Mouse (Mus musculus): ENCODE data around the gene Tmem183a. TPM values are rescaled to one million over a fixed set of nuclear protein-coding genes. Genes with fewer than 3 reads are reported as not detected.
A peak's percentile ranks its signal among the peaks of the same experiment; 100 is the strongest.

Tmem183a gene
- total RNA-seq, 2 experiments from 2014 or later = 73.0 to 91.4 TPM

DNA sequence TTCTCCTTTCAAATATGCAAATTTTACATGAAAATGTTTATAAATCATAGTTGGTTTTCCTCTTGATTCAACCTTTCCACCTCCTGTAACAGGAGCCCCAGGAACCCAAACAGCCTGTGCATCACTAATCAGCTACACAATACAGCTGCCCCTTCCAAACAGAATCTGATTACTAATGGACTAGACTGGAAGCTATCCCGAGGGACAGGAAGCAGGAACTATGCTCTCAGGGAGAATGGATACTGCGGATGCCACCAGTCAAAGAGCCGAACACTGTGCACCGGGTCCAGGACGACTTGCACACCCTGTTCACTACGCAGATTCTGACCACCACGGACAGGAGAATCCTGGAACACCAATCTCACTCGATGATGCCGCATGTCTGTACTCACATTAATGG is 14.0 kb downstream of the Tmem183a start:
- no peak for DNase-seq (ENCODE audit: extremely low spot score in 1 of 2, low spot score in 1 of 2)

DNA sequence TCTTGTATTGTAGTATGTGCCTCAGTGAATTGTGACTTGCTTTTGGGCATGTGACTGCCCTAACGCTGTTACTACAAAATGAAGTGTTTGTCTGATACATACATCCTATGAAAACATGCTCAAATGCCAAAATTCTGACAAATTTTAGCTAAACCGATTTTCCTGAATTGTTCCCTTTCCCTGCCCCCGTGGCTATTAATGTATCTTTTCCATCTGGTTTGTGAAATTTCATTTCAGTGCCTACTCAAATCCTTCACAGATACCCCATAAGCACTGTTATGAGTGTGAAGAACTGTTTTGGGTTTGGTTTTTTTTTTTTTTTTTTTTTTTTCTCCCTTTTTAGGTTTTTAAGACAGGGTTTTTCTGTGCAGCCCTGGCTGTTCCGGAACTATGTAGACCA is 16.7 kb downstream of the Tmem183a start:
- DNase-seq (ENCODE audit: extremely low spot score in 1 of 2, low spot score in 1 of 2) = no peak

DNA sequence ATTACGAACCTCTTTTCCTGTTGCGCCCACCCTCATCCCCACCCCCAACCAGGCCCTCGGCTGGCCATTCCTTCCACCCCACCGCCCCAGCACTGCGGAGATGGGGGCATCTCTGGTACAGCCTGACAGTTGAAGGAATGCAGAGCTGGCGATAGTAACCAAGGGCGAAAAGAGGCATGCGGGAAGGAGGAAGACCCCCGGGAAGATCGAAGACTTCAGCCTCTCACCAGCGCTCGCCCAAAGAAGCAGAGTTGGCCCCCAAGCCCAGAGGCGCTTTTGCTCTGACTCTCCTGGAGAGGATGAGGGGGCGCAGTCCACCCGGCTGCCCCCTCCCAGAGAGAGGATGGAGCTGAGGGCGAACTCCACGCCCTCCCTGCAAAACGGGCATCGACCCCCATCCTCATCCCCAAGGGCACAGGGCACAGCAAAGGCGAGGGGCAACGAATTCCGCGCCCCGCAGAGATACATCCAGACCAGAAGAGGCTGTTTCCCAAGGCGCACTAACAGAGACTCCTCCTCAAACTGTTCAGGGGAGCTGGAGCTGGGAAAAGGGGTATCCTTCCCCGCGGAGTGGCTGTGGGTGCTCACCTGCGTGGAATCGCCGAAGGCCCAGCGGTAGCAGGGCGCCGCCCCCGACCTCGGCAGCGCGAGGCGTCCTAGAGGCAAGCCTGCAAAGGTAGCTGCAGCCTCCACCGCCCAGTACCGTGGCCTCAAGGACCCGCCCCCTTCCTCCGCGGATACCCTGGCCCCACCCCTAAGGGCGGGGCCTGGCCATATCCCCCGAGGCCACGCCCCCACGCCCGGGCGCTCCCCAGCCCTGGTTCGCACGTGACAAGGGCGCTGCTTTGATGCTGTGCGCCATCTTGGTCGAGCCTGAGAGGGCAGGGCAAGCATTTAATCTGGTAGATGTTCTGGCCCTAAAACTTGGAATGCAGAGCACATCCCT is 17.5 kb downstream of the Tmem183a start:
- DNase-seq (ENCODE audit: extremely low spot score in 1 of 2, low spot score in 1 of 2) = peak; percentile 74 to 82

DNA sequence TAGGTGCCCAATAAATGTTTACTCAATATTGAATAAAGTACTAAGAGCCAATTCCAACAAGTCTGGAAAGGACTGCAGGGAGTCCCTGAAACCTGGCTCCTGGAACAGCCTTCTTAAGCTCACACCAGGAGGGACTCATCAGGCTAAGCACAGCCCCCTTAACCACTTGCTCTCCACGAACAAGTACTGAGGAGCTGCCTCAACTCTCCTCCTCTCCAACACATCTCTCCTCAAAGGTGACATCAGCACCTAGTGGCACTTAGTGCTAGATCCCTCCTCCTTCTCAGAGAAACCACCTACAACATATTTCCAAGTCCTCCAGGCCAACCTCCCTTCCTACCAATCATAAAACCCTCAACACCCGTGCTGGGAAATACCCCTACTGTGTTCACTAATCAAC is 18.2 kb downstream of the Tmem183a start:
- no peak for DNase-seq (ENCODE audit: extremely low spot score in 1 of 2, low spot score in 1 of 2)

DNA sequence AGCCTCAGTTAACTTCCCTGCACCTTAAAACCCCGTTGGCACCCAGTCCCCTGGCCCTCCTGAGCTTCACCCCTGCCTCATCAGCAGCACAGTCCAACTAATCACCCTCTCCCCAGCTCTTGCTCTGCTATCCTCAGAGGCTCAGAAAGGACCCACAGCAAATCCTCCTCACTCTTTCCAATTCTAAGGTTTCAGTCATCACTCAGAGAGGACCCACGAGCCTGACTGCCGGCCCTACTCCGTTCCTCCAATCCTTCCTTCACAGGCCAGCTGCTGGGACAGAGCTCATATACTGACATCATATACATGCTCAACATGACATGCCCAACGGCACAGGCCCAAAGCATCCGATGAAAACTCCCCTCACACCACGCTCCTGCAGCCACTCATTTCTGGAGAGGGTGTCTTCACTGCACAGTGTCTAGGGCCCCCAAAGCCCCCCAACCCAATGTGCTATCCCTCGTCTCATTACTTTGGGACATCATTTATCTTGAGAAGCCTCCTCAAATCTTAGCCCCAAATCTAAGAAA is 18.9 kb downstream of the Tmem183a start:
- DNase-seq (ENCODE audit: extremely low spot score in 1 of 2, low spot score in 1 of 2) = no peak

DNA sequence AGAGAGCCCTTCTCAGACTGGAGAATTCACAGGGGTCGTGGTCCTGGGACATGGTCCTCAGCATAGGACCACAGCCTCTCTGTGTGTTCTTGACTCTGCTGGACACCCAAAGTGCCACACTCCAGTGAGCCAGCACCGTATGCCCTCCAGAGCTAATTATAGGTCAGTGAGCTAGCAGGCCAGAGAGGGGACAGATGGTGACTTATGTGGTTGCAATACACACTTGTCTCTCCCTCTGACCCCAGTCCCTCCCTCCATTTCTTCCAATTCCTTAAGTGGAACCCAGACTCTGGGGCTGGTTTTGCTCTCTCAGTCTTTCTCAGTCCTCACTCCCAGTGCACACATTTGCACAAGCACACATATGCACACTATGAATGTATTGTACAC is 19.5 kb downstream of the Tmem183a start:
- DNase-seq (ENCODE audit: extremely low spot score in 1 of 2, low spot score in 1 of 2) = no peak

DNA sequence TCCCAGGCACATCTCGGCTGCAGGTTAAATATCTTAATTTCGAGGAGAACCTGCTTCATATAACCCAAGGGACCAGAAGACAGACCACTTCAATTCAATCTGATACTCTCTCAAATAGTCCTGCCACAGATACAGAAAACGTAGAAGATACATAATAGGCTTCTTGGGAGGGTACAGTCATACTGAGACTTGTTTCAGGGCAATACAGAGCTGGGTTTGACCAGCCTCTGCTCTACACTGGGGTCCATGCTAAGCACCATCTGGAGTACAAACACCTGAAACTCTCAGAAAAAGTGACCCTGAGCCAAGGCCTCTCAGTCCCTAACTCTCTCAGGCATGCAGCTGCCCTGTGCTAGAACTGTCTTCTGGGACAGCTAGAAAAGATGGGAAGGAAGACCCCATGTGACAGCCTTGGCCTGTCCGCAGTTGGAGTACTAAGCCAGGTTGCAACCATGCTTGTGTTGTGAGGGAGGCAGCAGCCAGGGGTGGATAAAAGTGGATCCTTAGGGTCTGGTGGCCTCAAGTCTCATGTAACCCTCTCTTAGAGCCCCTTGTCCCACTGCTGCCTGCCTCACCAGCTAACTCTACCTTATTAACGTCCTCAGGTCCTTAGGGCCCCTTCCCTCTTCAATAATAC is 20.0 kb downstream of the Tmem183a start:
- no peak for DNase-seq (ENCODE audit: extremely low spot score in 1 of 2, low spot score in 1 of 2)

DNA sequence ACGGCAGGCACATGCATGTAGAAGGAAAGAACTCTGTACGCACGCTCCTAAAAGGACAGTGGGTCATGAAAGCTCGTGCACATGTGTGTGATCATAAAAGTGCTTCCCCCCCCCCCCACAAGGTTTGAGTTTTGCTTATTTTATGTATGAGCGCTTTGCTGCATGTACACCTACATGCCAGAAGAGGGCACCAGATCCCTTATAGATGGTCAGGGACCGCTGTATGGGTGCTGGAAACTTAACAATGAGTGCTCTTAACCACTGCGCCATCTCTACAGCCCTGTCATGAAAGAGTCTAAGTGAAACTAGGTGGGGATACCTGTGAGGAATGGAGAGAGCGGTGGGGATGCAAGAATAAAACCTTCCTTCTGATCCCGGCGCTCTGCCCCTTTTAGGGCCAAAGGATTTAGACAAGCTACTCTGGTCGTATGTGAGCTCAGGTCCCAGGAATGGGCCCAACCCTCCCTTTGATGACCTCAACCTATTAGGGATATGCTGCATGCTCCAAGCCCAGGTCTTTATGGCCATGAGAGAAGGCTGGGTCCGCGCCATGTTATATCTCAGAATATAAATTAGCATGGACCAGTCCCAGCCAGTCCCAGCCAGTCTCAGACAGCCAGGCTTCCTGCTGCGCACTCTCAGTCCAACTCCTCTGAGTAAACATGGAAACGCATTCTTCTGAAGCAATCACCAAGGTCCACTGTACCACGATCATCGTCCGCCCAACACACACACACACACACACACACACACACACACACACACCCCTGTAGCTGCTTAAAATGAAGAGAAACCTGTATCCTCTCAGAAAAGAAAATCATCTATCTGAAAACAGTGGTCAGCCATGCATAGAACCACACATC is 21.8 kb downstream of the Tmem183a start:
- no peak for DNase-seq (ENCODE audit: extremely low spot score in 1 of 2, low spot score in 1 of 2)

DNA sequence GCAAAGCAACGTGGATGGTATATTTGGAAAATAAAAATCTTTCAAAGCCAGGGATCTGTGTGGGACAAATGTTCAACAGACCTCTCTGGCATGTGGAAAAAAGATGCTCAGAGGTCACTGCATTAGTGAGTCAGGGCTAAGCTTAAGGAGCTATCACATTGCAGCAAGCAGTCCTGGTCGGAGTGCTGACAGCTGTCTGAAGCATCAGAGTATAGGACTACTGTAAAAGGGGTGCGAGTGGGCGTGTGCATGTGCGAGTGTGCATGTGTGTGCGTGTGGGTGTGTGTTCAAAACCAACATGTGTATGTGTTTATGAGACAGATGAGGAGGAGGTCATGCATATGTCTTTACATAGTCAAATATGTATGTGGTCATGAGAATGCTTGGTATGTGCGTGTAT is 22.6 kb downstream of the Tmem183a start:
- DNase-seq (ENCODE audit: extremely low spot score in 1 of 2, low spot score in 1 of 2) = no peak

DNA sequence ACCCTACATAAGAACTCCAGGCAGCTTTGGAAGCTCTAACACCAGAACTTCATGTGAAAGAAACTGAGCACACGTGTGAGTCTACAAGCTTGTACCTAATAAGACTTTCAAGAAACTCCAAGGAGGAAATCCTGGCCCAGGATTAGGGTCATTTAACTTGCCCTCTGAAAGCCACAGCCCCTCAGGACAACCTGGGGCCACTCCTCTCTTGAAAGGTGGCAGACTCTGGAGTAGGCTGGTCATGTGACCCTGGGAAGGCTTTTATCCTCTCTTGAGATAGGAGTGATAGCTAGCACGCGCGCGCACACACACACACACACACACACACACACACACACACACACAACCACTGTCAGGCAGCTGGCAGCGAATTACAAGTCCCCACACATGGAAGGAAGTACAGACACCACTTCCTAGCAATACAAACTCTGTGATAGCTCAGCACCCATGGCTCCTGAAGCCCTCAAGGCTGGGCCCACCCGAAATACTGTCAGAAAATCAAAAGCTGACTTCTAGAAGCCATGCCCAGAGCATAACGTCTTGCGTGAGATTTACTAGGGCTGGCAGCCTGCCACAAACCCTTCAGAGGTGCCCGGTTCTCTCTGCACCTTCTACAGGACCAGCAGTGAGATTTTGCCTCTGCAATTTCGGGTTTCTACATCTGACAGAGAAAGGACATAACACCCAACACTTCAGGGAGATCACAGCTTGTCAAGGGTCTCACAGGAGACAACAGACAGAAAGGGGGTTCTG is 24.6 kb downstream of the Tmem183a start:
- peak in 1 of 2 experiments; percentile 6 for DNase-seq (ENCODE audit: extremely low spot score in 1 of 2, low spot score in 1 of 2)

DNA sequence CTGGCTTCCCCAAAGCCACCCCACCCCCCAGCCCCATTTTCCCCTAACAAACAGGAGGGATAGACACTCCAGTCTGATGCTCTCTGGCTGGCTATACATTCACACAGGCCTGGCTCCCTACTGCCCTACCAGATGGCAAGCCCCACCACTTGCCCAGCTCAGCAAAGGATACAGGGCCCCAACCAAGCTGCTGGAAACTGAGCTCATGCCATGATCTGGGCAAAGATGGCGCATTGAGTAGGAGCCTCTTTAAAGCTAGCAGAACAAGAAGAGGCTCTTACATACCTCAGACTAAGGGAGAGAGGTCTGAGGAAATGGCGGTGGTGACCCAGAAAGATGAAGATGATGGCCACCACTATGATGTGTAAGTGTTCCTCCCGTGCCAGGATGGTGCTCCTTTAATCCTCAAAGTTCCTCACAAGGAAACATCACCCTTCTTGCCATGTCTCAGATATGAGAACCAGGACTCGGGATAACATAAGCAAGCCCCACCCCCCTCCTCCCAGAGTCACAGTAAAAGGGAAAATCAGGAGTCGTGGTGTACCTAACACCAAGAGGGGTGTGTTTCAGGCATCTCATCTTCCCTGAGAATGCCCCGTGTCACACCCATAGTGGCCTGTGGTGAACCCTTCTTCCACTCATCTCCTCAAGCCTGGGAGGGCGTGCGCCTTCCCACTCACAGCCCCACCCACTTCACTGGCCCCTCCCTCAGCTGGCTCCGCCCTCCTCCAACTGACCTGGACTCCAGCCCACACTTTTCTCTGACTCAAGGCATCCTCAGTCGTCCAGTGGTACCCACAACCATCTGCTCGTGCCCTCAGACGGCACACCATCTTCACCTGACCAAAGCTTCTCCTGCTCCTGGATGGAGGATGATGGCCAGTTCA is 25.6 kb downstream of the Tmem183a start:
- peak in 1 of 2 experiments; percentile 7 for DNase-seq (ENCODE audit: extremely low spot score in 1 of 2, low spot score in 1 of 2)

DNA sequence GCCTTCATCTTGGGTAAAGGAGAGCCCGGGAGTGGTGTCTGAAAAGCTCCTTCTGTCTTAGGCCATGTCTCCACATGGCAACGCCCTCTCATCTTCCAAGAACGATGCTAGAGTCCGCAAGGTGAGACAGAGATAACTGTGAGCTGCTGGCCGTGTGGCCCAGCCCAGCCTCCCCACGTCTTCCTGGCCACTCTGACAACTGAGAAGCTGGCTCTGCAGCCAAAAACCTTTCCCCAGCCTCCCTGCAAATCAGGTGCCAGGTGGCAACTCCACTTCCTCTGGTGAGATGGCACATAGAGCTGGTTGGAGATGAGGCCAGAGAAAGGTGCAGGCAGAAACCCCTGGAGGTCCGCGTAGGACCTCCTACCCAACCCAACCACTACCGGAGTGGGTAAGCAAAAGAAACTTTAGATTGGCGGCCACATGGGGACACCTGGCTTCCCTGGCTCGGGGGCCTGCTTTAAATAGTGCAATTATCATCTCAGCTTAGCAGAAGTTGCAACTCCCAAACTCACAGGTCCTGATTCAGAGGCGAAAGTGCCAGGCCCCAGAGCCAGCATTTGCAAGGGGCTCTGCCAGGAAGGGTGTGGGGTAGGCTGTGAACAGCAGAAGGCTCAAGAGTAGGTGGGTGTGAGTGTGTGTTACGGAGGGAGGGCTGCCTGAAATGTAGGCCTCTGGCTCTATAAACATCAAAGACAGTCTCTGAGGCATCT is 26.4 kb downstream of the Tmem183a start:
- peak in 1 of 2 experiments; percentile 30 for DNase-seq (ENCODE audit: extremely low spot score in 1 of 2, low spot score in 1 of 2)

DNA sequence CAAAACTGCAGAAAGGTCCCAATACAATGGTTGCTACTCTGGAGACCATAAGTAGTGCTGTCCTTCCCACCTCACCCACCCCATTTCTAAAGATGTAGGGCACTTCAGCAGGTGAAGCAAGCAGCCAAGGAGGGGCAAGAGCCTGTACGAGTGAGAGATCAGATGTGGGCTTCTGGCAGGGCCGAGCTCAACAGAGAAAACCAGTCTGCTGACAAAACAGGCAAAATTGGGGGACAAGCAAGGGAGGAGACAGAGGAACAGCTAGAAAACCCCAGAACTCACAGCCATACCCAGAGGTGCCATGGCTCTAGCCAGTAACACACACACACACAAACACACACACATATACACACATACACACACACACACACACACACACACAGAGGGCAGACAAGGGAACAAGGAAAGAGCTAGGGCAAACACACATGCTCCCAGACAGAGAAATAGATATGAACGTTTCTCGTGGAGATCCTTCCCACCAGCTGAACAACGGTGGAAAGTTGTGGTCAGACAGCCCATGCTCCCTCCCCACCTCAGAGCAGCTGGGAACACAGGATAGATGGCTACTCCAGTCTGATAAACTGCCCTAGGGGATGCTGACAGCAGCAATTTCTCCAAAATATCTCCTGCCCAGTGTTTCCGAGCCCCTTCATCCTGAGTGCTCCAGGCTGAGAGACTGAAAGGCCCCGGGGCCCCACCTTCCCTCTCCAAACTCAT is 27.5 kb downstream of the Tmem183a start:
- no peak for DNase-seq (ENCODE audit: extremely low spot score in 1 of 2, low spot score in 1 of 2)

DNA sequence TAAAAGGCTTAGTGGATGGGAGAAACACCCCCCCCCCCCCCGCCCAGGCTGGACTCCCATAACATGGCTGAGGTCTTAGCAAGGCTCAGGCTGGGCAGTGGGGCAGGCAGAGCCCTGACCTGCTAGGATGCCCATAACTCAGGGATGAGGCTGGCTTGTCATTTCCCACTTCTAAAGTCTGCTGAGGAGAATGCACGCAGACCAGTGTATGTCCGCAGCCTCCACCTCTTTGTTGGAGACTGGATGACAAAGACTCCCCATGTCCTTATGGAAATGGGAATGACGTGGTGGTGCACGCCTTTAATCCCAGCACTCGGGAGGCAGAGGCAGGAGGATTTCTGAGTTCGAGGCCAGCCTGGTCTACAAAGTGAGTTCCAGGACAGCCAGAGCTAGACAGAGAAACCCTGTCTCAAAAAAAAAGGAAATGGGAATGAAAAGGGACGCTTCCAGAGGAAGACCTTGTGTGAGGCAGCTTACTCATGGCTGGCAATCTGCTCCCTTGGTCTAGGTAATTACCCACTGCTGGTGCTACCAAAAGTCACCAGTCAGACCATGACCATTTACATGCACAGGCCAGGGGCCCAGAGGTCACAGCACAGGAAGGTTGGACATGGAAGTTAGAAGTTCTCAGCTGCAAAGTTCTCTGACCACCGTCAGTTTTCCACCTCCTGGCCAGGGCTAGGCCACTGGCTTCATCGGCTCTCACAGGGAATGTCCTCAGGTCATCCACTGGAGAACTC is 28.2 kb downstream of the Tmem183a start:
- no peak for DNase-seq (ENCODE audit: extremely low spot score in 1 of 2, low spot score in 1 of 2)

DNA sequence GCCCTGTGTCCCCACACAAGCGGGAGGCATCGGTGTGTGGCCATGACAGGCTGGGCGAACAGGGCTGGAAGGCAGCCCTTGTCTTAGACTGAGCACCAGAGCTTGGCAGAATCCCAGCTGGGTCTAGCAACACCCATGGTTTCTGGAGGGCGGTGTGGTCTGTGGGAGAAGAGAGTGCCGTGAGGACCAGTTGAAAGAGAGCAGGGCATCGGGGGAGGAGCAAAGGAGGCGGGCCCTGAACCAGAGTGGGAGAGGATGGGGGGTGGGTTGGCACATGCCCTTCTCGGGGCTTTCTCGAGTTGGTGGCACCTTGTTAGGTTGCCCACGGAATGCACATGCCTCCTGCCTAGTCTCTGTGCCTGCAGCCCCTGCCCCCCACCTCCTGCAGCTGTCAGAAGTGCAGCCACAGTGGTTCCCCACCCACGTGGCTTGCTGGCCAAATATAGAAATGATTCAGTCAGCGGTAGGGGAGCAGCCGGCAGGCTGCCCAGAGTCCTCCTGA is 29.0 kb downstream of the Tmem183a start, which contains the start of gene Ppfia4:
Ppfia4 (minus strand) TSS at position 159 of the 502 bp plus-strand sequence.
- peak; percentile 37 to 38 for DNase-seq (ENCODE audit: extremely low spot score in 1 of 2, low spot score in 1 of 2)

DNA sequence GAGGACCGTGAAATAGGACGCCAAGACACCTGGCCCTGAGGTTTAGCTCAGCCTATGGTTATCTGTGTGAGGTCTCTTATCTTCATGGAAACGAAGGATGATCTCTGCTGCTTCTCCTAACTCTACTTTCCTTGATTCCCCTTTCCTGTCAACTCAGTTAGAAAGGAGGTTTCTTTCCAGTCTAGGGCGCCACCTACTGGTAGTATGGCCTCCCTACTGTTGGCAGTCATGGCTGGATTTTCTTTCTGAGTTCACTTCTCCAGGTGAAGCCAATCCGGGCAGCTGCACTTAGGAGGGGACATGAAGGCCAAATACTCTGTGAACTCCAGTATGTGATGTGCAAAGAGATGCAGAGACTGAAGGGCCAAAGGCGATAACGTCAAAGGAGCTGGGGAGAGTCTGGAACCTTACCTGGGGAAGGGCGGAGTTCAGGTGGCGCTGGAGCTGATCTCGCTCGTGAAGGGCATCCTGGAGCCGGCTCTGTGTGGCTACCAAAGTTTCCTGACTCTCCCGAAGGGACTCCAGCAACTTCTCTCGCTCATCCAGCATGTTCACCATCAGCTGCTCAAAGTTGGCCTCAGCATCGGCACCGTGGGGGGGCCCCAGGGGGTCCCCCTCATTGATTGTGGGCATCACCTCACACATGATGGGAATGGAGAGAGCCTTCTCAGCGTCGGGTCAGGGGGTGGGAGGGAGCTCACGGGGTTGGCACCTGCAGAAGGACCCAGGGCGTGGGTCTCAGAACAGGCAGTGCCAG is 29.7 kb downstream of the Tmem183a start:
- DNase-seq (ENCODE audit: extremely low spot score in 1 of 2, low spot score in 1 of 2) = peak; percentile 68 to 92

All from layer of hippocampus, postnatal 25 days (tissue).